Mouse (Mus musculus): ENCODE data around the gene Nlrp9b.
"Not testable (repeated sequence)": the region's sequence is repeated elsewhere in the genome, so short reads cannot be mapped to it uniquely, and the experiment has no call there.

The Nlrp9b gene

DNA sequence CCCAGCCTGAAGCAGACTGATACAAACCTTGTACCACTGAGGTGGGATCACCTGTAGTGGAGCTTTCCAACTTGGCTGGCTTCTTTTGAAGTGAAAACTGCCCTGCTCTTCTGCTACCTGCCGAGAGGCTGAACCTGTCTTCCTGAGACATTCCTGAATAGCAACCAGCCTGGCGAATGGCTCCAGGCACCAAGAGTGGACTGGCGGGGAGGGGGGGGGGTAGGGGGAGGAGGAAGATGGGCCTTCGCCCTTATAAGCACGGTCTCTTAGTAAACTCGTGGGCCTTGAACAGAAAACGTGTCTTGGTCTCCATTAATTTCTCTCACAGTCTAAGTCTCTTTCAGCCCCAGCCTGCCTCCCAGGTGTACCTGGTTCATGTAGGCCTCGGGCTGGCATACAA, at the start of gene Nlrp9b:
TSS of gene Nlrp9b (plus strand) at position 301 of the 400 bp plus-strand sequence.
- DNase-seq: not testable (repeated sequence)

DNA sequence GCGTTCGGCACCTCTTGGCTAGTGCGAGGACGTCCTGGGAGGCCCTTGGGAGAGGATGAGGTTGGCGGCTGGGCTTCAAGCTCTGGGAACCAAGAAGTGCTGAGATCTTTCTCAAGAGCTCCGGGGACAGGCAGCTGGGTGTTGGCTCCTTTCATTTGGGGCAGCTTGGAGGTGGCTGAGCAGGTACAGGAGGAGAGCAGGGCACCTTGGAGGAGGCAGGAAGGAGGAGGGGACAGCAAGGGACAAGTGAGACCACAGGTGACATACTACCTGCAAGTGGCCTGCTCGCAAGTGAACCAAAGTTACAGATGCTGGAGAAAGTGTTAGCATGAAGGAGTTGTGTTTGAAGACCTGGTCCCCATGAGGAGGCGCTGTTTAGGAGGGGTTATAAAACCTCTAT, 46.6 kb upstream of the Nlrp9b start:
- no peak for DNase-seq

DNA sequence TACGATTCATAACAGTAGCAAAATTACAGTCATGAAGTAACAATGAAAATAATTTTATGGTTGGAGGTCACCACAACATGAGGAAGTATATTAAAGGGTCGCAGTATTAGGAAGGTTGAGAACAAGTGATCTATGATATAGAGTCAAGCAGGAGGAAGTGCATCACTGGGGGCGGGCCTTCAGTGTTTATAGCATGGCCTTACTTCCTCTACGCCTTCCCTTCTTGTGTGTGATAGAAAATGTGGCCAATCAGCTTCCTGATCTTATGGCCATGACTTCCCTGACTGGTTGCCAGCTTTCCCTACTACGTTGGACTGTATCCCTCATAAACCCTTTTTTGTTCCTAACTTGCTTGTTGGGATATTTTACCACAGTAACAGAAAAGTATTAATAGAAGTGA, 46.1 kb upstream of the Nlrp9b start:
- DNase-seq: no peak

DNA sequence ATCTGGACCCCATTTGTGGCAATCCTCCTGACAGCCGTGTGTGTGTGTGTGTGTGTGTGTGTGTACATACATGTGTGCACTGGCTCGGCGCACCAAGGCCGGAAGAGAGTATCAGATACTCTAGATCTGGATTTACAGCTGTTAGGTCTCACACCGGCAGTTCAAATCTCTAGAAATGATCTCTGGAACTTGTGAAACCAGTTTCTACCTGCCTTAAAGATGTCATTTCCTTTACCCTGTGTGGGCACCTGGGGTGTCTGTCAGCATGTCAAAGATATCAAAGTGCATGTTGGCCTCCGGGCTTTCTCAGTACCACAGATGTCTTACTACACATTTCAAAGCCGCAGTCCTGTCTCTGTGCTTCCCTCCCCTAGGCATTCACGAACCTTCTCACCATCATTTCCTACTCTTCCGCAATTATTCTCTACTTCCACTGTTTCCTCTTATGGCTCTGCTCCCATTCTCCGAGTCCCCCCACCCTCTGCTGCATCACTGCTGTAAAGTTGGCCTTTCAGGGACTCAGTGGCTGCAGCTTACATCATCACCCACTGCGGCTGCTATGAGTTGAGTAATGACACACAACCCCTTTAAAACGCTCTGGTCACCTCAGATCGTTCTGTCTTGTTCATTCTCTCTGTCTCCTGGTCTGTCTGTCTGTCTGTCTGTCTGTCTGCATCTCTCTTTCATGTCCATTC, 45.3 kb upstream of the Nlrp9b start:
- DNase-seq: no peak

DNA sequence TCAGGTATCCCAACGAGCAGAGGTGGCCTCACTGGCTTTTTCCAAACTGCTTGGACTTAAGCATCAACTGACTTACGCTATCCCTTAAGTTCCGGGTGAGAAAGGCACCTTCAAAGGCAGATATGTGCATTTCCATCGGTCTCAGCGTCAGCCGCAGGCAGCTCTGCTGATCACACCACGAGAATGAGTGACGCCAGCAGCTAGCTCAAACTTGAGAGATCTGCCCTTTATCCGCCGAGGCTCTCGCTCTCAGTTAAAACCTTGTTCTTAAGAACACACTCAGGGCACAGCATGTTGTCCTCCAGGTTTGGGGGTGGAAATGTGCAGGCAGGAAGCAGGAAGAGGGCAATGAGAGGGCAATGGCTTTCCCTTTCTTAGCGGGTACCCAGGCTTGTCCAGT, 42.3 kb upstream of the Nlrp9b start:
- DNase-seq: no peak

DNA sequence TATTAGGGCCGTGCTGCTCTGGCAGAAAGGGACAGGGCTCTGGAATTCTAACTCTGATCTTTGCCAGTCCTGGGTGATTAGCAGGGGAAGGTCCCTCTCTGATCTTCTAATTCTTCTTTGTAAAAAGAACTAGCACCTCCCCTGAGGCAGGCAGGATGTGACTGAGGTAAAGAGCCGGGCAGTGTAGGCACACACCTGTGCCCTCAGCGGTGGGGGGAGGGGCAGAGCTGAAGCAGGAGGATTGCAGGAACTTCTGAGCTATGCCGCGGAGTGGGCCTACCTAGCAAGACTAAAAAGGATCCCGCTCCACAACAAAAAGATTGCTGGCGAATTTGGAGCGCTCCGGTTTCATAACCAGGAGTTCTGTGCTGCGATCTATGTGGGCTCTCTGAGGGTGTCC, 41.3 kb upstream of the Nlrp9b start:
- DNase-seq: peak; percentile 13 to 16

DNA sequence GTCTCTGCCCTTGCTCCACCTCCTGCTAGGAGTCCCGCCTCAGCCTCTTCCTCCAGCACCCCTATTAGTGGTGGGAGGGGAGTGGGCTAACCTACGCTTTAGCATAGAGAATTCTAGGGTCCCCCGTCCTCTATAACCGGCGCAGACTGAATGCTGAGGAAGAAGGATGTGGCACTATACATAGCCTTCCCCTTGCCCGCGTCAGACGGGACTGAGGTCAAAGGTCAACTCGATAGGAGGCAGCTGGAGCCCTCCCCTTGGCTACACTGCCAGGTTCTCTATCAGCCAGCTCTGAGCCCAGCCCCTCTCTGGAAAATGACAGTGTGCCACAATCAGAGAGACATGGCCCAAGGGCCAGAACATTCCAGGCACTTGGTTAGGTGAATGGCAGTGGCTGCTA, 40.7 kb upstream of the Nlrp9b start, which contains the start of gene Igsf23:
TSS of gene Igsf23 (minus strand) at position 168 of the 400 bp plus-strand sequence.
- no peak for DNase-seq

DNA sequence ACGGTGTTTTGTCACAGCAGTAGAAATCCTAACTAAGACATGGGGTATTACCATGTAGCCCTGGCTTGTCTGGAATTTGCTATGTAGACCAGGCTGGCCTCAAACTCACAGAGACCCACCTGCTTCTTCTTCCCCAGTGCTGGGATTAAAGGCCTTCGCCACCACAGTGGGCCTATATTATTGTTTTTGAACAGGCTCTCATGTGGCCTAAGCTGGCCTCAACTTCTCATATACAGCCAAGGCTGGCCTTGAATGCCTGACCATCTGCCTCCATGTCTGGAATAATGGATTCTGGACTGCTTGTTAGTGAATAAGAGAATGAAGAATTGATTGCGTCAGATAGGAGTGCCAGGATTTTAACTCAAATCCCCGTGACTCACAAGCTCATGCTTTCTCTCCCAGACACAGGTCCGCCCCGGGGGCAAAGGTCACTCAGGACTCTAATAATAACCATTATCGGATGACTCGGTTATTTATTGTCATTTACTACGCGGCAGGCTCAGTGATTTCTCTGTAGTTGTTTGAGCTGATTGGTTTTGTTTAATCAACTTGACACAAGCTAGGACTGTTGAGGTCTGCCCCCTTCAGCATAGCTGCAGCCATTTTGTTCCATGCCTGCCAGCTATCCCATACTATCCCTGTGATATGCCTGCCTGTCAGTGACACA, 38.8 kb upstream of the Nlrp9b start:
- DNase-seq: peak in 1 of 2 experiments; percentile 25

DNA sequence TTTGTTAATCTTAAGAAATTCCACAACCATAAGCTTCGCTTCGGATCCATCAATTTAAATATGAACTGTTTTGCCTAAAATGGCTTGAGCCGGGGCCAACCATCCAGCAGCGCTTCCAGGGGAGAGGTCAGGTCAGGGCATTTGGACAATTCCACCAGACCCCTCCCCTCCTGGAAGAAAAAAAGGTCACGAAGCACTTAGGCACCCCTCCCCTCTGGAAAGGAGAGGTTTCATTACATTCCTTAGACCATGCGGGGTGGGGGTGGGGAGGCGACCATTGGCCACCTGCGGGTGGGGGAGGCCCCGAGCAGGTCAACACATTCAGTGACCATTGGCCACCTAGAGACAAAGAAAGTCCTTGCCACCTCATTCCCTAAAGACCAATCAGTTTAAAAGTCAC, 38.2 kb upstream of the Nlrp9b start:
- no peak for DNase-seq

DNA sequence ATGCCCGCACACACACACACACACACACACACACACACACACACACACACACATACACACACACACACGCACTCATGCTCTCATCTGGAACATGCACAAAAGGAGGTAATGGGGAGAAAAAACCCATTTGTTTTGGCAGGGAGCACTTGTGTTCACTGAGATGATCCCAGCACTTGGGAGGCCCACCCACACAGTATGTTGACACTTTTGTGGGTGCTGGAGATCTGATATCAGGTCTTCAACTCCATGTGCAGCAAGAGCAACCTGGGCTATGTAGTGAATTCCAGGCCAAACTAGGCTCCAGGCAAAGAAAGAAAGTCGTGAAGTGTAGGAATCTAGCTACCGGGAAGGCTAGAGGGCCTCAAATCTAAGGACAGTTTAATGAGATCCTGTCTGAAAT, 35.4 kb upstream of the Nlrp9b start:
- DNase-seq: no peak

DNA sequence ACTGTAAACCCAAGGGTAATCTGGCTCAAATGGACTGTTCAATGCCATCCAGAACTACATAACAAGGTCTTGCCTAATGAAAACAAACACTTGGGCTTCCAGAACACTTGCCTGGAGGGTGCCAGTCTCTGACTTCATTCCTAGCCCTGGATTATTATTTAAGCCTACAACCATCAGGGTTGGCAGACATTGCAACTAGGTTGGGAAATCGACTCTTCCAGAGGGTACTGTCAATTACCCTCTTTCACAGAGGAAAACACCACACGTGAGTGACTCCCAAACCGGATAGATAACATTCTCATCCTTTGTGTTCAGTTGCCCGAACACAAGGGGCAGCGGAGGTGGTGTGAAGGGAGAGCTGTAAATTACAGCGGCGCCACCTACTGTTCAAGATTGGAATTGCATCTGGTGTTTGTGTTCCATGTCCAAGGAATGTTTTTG, 34.9 kb upstream of the Nlrp9b start:
- DNase-seq: peak; percentile 94

DNA sequence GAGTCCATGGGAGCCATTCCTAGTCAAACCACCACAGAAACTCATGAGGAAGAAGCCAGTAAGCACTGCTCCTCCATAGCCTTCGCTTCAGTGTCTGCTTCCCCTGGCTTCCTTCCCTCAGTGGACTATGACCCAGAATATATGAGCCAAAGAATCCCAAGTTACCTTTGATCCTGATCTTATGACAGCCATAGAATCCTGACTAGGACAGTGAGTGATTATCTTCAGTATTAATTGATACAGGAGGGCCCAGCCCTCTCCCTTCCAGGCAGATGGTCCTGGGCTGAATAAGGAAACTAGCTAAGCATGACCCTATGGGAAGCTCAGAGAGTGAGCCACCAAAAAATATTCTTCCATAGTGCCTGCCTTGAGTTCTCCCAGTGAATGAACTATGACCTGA, 28.8 kb upstream of the Nlrp9b start:
- DNase-seq: no peak

DNA sequence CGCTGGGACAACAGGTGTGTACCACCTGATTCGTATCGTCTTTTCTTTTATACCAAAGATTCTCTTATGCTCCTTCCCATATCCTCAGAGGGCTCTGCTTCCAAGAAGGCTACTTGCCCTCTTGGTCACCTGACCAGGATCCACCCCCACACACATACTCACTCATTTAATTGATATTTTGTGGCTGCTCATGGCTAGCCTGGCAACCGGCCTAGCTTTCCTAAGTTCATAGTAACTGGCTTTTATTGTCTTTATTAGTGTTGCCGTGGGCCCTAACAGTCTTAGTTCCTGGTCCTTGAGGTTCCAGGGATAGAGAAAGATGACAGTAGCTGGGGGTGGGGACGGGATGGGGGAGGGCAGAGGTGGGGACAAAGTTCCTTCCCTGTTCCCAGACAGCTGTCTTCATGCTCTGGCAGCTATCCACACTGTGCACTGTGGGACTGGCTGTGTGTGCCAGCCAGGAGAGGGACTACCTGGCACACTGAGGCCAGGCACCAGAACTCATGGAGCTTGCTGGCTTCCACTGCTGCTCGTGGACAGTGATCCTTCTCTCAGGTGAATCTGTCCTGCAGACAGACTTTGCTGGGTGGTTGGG, 26.2 kb upstream of the Nlrp9b start, which contains the start of gene Ceacam20:
TSS of gene Ceacam20 (plus strand) at position 428 of the 595 bp plus-strand sequence.
- DNase-seq: no peak

DNA sequence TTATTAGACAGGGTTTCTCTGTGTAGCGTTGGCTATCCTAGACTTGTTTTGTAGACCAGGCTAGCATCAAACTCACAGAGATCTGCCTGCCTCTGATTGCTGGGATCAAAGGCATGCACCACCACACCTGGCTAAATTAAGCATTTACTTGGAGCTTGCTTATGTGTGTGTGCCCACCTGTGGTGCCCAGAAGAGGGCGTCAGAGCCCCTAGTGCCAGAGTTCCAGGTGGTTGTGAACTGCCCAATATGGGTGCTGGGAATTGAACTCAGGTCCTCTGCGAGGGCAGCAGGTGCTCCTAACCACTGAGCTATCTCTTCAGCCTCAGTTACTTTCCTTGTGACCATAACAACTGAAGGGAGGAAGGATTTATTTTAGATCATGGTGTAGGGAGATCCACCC, 22.2 kb upstream of the Nlrp9b start:
- DNase-seq: no peak

DNA sequence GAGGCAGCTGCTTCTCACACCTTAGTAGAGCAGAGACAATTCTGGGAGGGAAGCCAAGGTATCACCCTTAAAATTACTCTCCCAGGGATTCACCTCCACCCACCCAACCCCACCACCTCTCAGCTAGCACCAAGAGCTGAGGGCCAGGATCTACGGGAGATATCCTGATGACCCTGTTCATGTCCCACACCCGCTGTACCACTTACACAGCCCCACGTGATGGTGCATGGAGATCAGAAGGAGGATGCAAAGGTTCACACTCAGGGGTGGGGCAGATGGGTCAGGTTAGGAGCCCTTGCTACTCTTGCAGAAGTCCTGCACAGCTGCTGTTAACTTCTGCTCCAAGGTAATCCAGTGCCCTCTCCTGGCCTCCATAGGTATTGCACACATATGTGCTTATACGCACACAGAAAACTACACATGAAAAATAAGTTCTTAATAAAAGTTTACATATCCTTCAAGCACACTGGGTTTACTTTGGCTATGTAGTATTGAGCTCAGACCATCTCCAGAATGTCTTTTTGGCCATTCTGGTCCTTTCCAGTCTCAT, 21.6 kb upstream of the Nlrp9b start:
- DNase-seq: no peak

DNA sequence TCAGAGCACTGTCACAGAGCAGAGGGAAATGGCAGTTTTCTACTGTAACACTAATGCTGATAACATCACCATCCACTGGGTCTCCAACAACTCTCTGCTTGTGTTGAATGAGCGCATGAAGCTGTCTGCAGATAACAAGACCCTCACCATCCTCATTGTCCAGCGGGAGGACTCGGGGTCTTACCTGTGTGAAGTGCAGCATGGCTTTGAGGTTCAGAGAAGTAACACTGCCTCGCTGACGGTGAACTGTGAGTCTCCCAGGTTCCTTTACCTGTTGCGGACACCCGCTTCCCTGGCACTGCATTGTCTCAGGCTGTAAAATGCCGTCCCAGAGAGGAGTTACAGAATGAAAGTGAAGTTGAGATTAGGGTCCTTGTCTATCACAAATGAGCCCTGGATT, 21.1 kb upstream of the Nlrp9b start:
- DNase-seq: no peak

DNA sequence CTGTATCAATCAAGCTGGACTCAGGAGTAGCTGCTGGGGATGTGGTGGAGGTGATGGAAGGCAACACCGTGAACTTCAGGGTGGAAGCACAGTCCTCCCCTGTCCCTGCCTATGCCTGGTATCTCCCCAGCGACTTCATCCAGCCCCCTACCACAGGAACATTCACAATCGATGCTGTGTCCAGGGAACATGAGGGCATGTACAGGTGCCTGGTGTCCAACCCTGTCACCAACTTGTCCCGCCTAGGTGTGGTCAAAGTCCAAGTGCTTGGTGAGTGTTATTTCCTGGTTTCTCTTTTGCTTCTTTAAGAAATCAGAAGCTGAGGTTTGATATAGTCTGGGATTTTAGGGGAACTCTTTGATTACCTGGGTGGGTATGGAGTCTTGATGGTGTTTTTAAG, 19.7 kb upstream of the Nlrp9b start:
- no peak for DNase-seq

DNA sequence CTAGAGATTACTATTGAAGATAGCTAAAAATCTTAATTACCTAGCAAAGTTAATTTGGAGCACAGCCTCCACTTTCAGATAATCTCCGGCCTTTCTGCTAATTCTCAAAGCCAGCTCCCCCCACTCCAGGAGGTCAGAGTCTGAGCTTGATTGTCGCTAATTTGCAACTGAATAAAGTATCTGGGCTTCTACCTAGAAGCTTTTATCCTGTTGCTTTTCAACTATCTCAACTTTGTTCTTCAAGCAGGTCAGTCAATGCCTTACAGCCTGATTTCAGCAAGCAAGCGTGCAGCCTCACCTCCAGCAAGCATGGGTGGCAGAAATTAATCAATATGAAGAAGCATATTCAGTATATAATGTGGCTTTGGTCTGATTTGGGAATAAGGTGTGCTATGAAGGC, 5.5 kb downstream of the Nlrp9b start:
- not testable (repeated sequence) for DNase-seq

DNA sequence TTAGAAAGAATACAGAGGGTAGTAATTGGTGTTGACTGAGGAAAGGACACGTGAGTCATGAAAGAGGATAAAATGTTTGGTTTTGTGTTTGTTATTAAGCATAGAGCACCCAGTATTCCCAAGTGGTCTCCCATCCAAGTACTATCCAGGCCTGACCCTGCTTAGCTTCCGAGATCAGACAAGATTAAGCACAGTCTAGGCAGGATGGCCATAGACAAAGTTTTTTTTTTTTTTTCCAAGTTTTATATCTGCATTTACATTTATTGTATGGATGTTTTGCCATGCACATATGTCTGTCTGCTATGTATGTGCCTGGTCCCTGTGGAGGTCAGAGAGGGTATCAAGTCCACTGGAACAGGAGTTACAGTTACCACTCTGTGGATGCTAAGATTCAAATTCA, 18.7 kb downstream of the Nlrp9b start:
- DNase-seq: no peak

DNA sequence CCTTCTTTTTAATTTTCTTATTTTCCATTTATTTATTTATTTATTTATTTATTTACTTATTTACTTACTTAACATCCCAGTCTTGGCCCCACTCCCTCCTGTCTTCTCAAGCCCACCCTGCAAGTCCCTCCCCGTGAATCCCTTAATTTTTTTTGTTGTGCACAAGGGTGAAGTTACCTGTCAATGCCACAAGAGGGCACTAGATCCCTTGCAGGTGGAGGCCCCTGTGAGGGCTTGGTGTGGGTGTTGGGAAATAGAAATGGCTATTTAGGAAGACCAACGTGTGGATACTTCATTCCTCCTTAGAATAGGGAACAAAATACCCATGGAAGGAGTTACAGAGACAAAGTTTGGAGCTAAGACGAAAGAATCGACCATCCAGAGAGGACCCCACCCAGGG, 72.8 kb downstream of the Nlrp9b start:
- DNase-seq: not testable (repeated sequence)

DNA sequence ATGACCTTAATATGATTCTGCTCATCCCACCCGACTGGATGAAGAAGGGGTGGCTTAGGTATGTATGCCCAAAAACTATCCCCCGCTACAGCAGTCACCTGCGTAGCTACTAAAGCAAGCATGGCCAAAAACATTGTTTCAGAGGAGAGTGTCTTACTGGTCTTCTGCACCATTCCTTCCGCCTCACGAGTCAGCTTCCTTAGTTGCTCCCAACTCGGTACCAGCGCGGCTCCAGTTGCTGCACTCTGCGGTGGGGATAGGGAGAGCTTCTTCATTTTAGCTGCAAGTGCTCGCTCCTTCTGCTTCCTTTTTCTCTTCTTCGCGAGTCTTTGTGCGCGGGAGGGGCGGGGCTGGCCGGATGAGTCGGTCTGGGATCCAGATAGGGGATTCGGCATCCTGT, 86.9 kb downstream of the Nlrp9b start:
- DNase-seq: not testable (repeated sequence)

DNA sequence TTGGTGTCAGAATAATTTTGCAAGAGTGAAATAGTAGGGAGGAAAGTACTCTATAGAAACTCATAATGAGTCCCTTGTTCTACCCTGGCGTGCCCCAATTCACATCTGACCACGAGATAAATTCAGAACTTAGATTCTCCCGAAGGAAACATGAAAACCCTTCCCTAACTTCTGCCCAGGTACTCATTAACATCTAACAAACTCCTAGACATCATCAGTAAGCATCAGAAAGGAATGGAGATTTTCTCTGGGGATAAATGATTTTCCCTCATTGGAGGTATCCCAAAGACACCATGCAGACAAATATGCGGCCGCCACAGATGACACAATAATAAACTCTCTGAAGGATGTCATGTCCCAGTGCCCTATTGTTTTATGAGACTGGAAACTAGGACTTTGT, 108.1 kb downstream of the Nlrp9b start, which contains the start of gene Vmn1r91:
TSS of gene Vmn1r91 (plus strand) at position 301 of the 400 bp plus-strand sequence.
- not testable (repeated sequence) for DNase-seq

DNA sequence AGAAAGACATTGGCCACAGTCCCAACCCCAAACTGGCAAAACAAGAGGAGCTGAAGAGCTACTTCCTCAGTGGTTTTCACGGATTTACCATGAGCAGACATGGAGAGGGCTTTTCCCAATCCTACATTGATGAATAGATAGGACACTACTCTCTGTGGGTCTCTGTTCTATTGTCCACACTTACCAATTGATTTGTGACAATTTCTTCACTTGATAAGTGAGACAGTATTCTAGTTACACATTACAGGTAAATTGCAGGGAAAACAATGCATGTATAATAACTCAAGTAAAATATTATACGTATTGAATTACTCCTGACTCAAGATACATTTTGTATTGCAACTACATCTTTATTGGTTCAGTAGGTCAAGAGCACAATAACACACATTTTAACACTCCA, 131.2 kb downstream of the Nlrp9b start, which contains the start of gene Gm16442:
TSS of gene Gm16442 (minus strand) at position 101 of the 400 bp plus-strand sequence.
- not testable (repeated sequence) for DNase-seq
